Mouse (Mus musculus): Measurements from ENCODE around the gene Hectd4.

Hectd4 gene

DNA sequence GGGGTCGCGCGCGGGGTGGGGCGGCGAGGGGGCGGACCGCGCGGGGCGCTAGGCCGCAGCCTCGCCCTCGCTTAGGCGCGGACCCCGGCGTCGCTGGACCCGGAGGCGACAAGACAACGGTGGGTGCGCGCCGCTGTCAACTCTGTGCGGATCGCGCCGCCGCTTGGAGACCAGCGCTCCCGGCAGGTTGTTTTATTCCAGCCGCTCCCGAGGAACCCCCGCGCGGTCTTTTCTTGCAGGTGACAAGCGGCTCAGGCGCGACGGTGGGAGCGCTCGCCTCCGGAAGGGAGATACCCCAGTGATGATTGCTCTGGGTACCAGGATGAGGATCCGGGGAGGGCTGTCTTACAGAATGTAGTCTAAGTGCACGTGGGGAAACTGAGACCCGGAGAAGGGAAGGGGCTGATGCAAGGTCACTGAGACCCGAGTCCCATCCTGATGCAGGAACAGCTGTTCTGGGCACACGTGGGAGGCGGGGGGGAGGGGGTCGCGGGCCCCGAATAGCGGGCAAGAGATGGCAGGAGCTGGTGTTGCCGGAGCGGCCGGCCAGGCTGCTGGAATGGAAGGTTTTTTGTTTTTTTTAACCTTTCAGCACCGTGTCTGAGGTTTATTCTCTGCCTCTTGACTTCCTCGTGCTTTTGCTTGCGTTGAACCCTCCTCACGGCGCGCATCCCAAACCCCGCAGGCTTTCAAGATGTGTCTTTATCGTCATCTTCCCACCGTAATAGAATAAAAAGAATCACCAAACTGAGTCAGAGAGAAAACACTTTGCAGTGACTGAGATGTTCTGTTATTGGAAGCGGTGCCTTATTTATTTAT, 178.3 kb downstream of the Hectd4 start:
- no peak for DNase-seq

DNA sequence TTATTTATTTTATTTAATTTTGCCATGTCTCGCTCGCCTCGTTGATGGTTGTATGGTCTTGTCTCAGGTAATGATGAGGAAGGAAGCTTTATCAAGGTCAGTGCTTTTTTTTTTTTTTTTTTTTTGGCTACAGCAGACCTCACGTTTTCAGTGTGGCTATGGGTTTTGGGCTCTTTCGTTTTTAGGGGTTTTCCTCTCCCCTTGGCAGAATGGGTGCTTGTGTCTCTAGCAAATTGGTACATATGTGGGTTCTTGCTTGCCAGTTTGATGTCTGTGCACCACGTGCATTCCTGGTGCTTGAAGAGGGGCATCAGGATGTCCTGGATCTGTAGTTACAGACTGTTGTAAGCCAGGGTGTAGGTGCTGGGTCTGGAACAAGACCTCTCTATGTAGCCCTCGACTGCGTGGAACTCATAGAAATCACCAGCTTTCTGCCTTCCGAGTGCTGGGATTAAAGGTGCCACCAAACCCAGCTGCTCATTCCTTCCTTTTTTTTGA, 179.0 kb downstream of the Hectd4 start:
- no peak for DNase-seq

DNA sequence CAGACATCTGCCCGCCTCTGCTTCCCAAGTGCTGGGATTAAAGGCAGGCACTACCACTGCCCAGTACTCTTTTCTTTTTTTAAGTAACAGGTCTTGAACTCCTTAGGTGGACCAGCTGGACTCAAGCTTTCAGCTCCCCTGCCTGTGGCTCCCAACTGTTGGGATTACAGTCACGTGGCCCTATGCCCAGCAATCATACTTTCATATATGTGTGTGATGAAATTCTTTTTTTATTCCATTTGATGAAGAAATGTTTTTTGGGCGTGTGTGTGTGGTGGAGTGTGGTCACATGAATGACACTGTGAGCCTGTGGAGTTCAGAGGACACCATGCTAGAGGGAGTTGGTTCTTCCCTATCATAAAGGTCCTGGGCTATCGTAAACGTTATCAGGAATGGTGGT, 179.5 kb downstream of the Hectd4 start:
- DNase-seq = no peak

DNA sequence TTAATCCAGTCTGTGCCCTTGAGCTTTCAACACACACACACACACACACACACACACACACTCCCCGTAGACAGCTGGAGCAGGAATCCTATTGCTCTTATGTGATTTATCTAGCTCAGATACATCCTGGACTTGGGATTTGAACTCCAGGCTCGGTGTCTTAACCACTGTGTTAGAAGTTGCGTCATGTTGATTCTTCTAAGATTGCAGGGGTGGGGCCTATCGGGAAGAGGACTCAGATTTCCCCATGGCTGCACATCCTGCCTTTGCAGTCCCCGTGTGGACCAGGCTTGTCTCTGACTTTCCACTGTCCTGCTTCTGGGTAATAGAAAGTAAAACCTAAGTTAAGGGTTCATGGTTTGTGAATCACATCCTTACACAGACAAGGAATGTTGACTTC, 180.0 kb downstream of the Hectd4 start:
- no peak for DNase-seq

DNA sequence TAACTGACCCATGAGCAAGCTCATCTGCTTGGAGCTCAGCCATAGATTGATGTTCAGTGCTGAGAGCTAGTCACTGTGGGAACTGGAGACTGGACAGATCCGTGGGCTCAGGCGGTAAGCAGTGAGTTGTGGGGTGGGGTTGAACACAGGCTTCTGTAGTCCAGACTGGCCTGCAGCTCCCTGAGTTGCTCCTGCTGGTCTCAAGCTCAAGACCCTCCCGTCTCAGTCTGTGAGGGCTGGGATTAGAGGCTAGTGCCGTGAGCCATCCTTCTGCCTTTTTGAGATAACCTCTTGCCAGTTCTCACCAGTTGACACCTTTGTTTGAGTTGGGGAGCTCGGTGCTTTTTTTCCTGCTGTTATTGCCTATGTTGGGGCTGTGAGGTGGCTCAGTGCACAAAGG, 180.8 kb downstream of the Hectd4 start:
- DNase-seq = no peak

DNA sequence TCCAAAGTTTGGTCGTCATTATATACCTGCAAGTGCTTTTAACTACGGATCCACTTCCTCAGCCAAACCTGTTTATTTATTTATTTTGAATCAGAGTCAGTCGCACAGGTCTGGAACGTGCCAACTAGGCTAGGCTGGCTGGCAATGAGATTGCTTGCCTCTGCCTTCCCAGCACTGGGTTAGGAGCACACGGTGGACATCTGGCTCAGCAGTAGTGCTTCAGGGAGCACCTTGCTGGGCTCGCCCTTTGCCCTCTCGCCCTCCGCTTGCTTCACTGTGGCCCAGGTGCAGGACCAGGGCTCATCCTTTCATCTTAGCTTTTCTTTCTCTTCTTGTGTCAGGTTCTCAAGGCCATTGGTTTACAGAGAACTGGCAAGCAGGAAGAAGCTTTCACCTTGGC, 187.8 kb downstream of the Hectd4 start:
- no peak for DNase-seq

DNA sequence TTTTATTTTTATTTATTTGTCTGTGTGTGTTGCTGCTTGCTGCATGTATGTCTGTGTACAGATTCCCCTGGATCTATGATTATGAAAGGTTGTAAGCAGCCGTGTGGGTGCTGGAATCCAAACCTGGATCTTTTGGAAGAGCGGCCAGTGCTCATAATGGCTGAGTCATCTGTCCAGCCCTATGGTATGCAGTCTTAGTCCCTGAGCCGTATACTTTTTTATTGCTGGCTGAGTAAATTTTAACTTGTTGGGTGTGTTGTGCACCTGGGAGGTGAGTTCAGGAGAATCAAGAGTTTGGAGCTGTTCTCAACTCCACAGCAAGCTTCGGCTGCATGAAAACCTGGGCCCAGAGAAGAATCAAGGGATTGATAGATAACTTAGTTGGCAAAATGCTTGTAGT, 191.0 kb downstream of the Hectd4 start:
- no peak for DNase-seq
